9 mouse cellular contexts compared by ENCODE assay signal in genomic region chr3:88592942-88593576, GRCm38 (mm10). TPM values are rescaled to one million over a fixed set of nuclear protein-coding genes. Genes with fewer than 3 reads are reported as not detected.
DNase-seq lines count a peak whose midpoint lies in the region; ATAC-seq lines count a peak whose summit lies in the region.
"Had no signal": no experiment of that assay in that cellular context is flagged by ENCODE, and none has a peak within 500 bp of the region (broad histone marks: within the 10 kb centered on the region; RNA-seq: fewer than 3 reads in every experiment).

No protein-coding gene starts in this region.

- 53% methylated on average over 10 of the region's 10 CpGs for WGBS in liver, embryonic 11.5 days
- 34% methylated on average over 10 of the region's 10 CpGs for WGBS in liver, embryonic 15.5 days (ENCODE audit: insufficient replicate concordance)
- WGBS in forebrain, embryonic 12.5 days = 79% methylated on average over 10 of the region's 10 CpGs

- no peaks in the 10 kb centered on the region for H3K9me3 ChIP-seq in liver, embryonic 11.5 days (ENCODE audit: control insufficient read depth, low read length)
- no peaks in the 10 kb centered on the region for H3K9me3 ChIP-seq in liver, embryonic 15.5 days (replicated peaks)
- H3K9me3 ChIP-seq in forebrain, embryonic 12.5 days = no peaks in the 10 kb centered on the region

- peaks cover 6% of the 10 kb centered on the region for H3K4me1 ChIP-seq in liver, embryonic 11.5 days (replicated peaks; ENCODE audit: control insufficient read depth, insufficient read depth, low read length)
- H3K4me1 ChIP-seq in liver, embryonic 15.5 days (replicated peaks) = peaks cover 35% of the 10 kb centered on the region
- peaks cover 5% of the 10 kb centered on the region; the same call in 1 of the 2 replicates for H3K4me1 ChIP-seq in forebrain, embryonic 12.5 days

- intact Hi-C loops in left cerebral cortex, postnatal 36 days (cut with DNase I) = loop anchor here (5.0 kb wide), 1 partner anchor 144 kb away; no protein-coding TSS in a partner anchor

- DNase-seq in liver, embryonic 11.5 days (ENCODE audit: low spot score) = no peak
- no peak for DNase-seq in liver
- peak; percentile 61 for DNase-seq in naive thymus-derived CD4-positive, alpha-beta T cell, adult 2 months (ENCODE audit: low read depth)
- no peak for DNase-seq in left cerebral cortex, postnatal 36 days (ENCODE audit: low spot score in 2 of 2)
- DNase-seq in adrenal gland, adult 18-20 months (ENCODE audit: low spot score in 2 of 2) = no peak
- DNase-seq in right cerebral cortex, postnatal 4 days = no peak
- DNase-seq: cerebellum, adult 2 months had no signal

- no peak for ATAC-seq in liver, embryonic 11.5 days (replicated peaks; ENCODE audit: low FRiP score)
- no peak for ATAC-seq in liver, embryonic 15.5 days (ENCODE audit: insufficient read depth)
- no peak for ATAC-seq in forebrain, embryonic 12.5 days (ENCODE audit: low FRiP score)

- peak overlapping the region; percentile 43 for H3K4me2 ChIP-seq in liver, embryonic 11.5 days
- peak overlapping the region; percentile 57 for H3K4me2 ChIP-seq in liver, embryonic 15.5 days
- H3K4me2 ChIP-seq in forebrain, embryonic 12.5 days = no peak overlapping the region

- peaks cover 7% of the 10 kb centered on the region; the same call in 1 of the 2 replicates for H3K36me3 ChIP-seq in liver, embryonic 11.5 days (ENCODE audit: control insufficient read depth, insufficient read depth, low read length)
- peaks cover 8% of the 10 kb centered on the region for H3K36me3 ChIP-seq in liver, embryonic 15.5 days (replicated peaks)
- peaks cover 7% of the 10 kb centered on the region for H3K36me3 ChIP-seq in forebrain, embryonic 12.5 days (replicated peaks)

- H3K27me3 ChIP-seq in liver, embryonic 11.5 days (replicated peaks; ENCODE audit: control insufficient read depth, insufficient read depth, low read length) = no peaks in the 10 kb centered on the region
- no peaks in the 10 kb centered on the region for H3K27me3 ChIP-seq in liver, embryonic 15.5 days
- H3K27me3 ChIP-seq in forebrain, embryonic 12.5 days = no peaks in the 10 kb centered on the region

- H3K4me3 ChIP-seq in liver, embryonic 11.5 days (ENCODE audit: low read depth, low read length) = no peak overlapping the region
- peak overlapping the region; percentile 25; the same call in 1 of the 2 replicates for H3K4me3 ChIP-seq in liver, embryonic 15.5 days (replicated peaks)
- no peak overlapping the region for H3K4me3 ChIP-seq in forebrain, embryonic 12.5 days (replicated peaks)

- no peak overlapping the region for H3K9ac ChIP-seq in liver, embryonic 11.5 days (ENCODE audit: low read depth, low read length)
- no peak overlapping the region for H3K9ac ChIP-seq in liver, embryonic 15.5 days
- H3K9ac ChIP-seq in forebrain, embryonic 12.5 days = no peak overlapping the region; the same call in 1 of the 2 replicates

- H3K27ac ChIP-seq in liver, embryonic 11.5 days (ENCODE audit: low read depth, low read length) = no peak overlapping the region; the same call in 1 of the 2 replicates
- H3K27ac ChIP-seq in liver, embryonic 15.5 days (replicated peaks) = no peak overlapping the region
- H3K27ac ChIP-seq in forebrain, embryonic 12.5 days = no peak overlapping the region

RNA-seq across cellular contexts. Expression of gene Arhgef2, which starts 12.7 kb away (rescaled TPM):
- 64.3 and 66.3 TPM in 2 replicates for polyA plus RNA-seq in liver, embryonic 11.5 days (2014; fragmentation: Nextera tagmentation; extraction: Ambion mirVana)
- 14.4 and 15.0 TPM in 2 replicates for polyA plus RNA-seq in liver, embryonic 15.5 days (2015; fragmentation: Nextera tagmentation; extraction: Ambion mirVana)
- 100 to 1,000 TPM; 250 to 281 TPM for total RNA-seq in left cerebral cortex, postnatal 36 days (2021)
- polyA plus RNA-seq in forebrain, embryonic 12.5 days (2016; fragmentation: Nextera tagmentation; extraction: Ambion mirVana) = 146 and 147 TPM in 2 replicates
- total RNA-seq in adrenal gland, adult 18-20 months (2021) = 10 to 100 TPM; 19.4 to 27.0 TPM

RNA-seq across cellular contexts. Expression of gene Ssr2, which starts 17.4 kb away (rescaled TPM):
- 306 and 307 TPM in 2 replicates for polyA plus RNA-seq in liver, embryonic 11.5 days (2014; fragmentation: Nextera tagmentation; extraction: Ambion mirVana)
- 190 and 206 TPM in 2 replicates for polyA plus RNA-seq in liver, embryonic 15.5 days (2015; fragmentation: Nextera tagmentation; extraction: Ambion mirVana)
- 10 to 100 TPM; 90.4 to 94.5 TPM for total RNA-seq in left cerebral cortex, postnatal 36 days (2021)
- polyA plus RNA-seq in forebrain, embryonic 12.5 days (2016; fragmentation: Nextera tagmentation; extraction: Ambion mirVana) = 118 and 135 TPM in 2 replicates
- 100 to 1,000 TPM; 145 to 198 TPM for total RNA-seq in adrenal gland, adult 18-20 months (2021)

RNA-seq across cellular contexts. Expression of gene Ubqln4, which starts 39.5 kb away (rescaled TPM):
- polyA plus RNA-seq in liver, embryonic 11.5 days (2014; fragmentation: Nextera tagmentation; extraction: Ambion mirVana) = 65.8 and 67.7 TPM in 2 replicates
- 19.8 and 20.4 TPM in 2 replicates for polyA plus RNA-seq in liver, embryonic 15.5 days (2015; fragmentation: Nextera tagmentation; extraction: Ambion mirVana)
- 100 to 1,000 TPM; 129 to 137 TPM for total RNA-seq in left cerebral cortex, postnatal 36 days (2021)
- polyA plus RNA-seq in forebrain, embryonic 12.5 days (2016; fragmentation: Nextera tagmentation; extraction: Ambion mirVana) = 64.1 and 64.4 TPM in 2 replicates
- total RNA-seq in adrenal gland, adult 18-20 months (2021) = 10 to 100 TPM; 72.9 to 96.6 TPM

RNA-seq across cellular contexts. Expression of gene Lamtor2, which starts 40.2 kb away (rescaled TPM):
- polyA plus RNA-seq in liver, embryonic 11.5 days (2014; fragmentation: Nextera tagmentation; extraction: Ambion mirVana) = 111 and 120 TPM in 2 replicates
- polyA plus RNA-seq in liver, embryonic 15.5 days (2015; fragmentation: Nextera tagmentation; extraction: Ambion mirVana) = 104 and 112 TPM in 2 replicates
- total RNA-seq in left cerebral cortex, postnatal 36 days (2021) = 100 to 1,000 TPM; 103 to 106 TPM
- 137 and 138 TPM in 2 replicates for polyA plus RNA-seq in forebrain, embryonic 12.5 days (2016; fragmentation: Nextera tagmentation; extraction: Ambion mirVana)
- 100 to 1,000 TPM; 156 to 164 TPM for total RNA-seq in adrenal gland, adult 18-20 months (2021)

RNA-seq across cellular contexts. Expression of gene Rab25, which starts 45.0 kb away (rescaled TPM):
- polyA plus RNA-seq in liver, embryonic 11.5 days (2014; fragmentation: Nextera tagmentation; extraction: Ambion mirVana) = 1.1 and 1.2 TPM in 2 replicates
- 0.53 TPM in 1 of 2 replicates, not detected in the other for polyA plus RNA-seq in liver, embryonic 15.5 days (2015; fragmentation: Nextera tagmentation; extraction: Ambion mirVana)
- not detected for total RNA-seq in left cerebral cortex, postnatal 36 days (2021)
- polyA plus RNA-seq in forebrain, embryonic 12.5 days (2016; fragmentation: Nextera tagmentation; extraction: Ambion mirVana) = 0.82 and 1.2 TPM in 2 replicates
- not detected for total RNA-seq in adrenal gland, adult 18-20 months (2021)
